Mouse (Mus musculus) hindbrain, postnatal 0 days (tissue): ENCODE measurements around the gene Tmem132b. TPM values are rescaled to one million over a fixed set of nuclear protein-coding genes. Genes with fewer than 3 reads are reported as not detected.

ENCODE experiments used
- ATAC-seq: fragments of 200-750 bp; cut with Nextera tagmentation; 2 replicates; pipeline ENCODE4 v1.8.0; 2017; ENCODE audit warnings: mild to moderate bottlenecking, moderate TSS enrichment, moderate library complexity
- DNase-seq: peaks from one replicate; pipeline ENCODE4 v3.0.0-alpha.2; 2015; ENCODE audit warnings: low spot score
- H3K27ac ChIP-seq: fragments of 300-500 bp; sonication (generic); 2 replicates; pipeline ENCODE4 v1.5.1; 2014; ENCODE audit warnings: mild to moderate bottlenecking
- H3K27me3 ChIP-seq: fragments of 300-500 bp; sonication (generic); 2 replicates; pipeline ENCODE4 v1.6.1; 2014; ENCODE audit warnings: low read length, mixed read lengths; ENCODE audit not compliant: insufficient read depth
- H3K36me3 ChIP-seq: fragments of 300-500 bp; sonication (generic); 2 replicates; pipeline ENCODE4 v1.6.1; 2014; ENCODE audit warnings: low read length, mixed read lengths; ENCODE audit not compliant: insufficient read depth
- H3K4me1 ChIP-seq: fragments of 300-500 bp; sonication (generic); 2 replicates; pipeline ENCODE4 v1.6.1; 2014; ENCODE audit warnings: antibody characterized with exemption, low read length, mixed read lengths; ENCODE audit not compliant: insufficient read depth
- H3K4me2 ChIP-seq: fragments of 300-500 bp; sonication (generic); 2 replicates; pipeline ENCODE4 v1.6.1; 2014; ENCODE audit warnings: low read depth, mild to moderate bottlenecking, low read length, moderate library complexity, mixed read lengths
- H3K4me3 ChIP-seq: fragments of 300-500 bp; sonication (generic); 2 replicates; pipeline ENCODE4 v1.5.1; 2014; ENCODE audit warnings: low read length
- H3K9ac ChIP-seq: fragments of 300-500 bp; sonication (generic); replicated peaks from 2 replicates; pipeline ENCODE4 v1.6.1; 2014; ENCODE audit warnings: mild to moderate bottlenecking, low read length, moderate library complexity, mixed read lengths
- H3K9me3 ChIP-seq: fragments of 300-500 bp; sonication (generic); 2 replicates; pipeline ENCODE4 v1.6.1; 2016; ENCODE audit warnings: low read length, mixed read lengths
- CTCF ChIP-seq: IDR thresholded peaks from 2 replicates; pipeline ENCODE4 v1.5.1; 2016; ENCODE audit warnings: antibody characterized with exemption, control low read depth, low read depth
- WGBS: fragments of 180-500 bp; shearing (Covaris S2); extraction: QIAGEN DNeasy Blood & Tissue Kit; methylation state at CpG from one replicate; pipeline ENCODE4 v1.1.7; 2014; 5-methylcytosine and 5-hydroxymethylcytosine counted together
- polyA plus RNA-seq: library from polyadenylated mRNA; unstranded; fragments of >200 nt; fragmentation: Nextera tagmentation; extraction: Ambion mirVana; gene quantifications from 2 replicates; pipeline ENCODE4 v1.2.1, GENCODE M21; 2015
- total RNA-seq: library from RNA; depleted of rRNA; stranded (reverse); fragments of >200 nt; gene quantifications from 2 replicates; pipeline ENCODE4 v1.2.3, GENCODE M21; 2014; rRNA removed

Gene Tmem132b
- total RNA-seq (45.9 and 46.6 TPM in 2 replicates), polyA plus RNA-seq (6.1 and 6.9 TPM in 2 replicates)

DNA sequence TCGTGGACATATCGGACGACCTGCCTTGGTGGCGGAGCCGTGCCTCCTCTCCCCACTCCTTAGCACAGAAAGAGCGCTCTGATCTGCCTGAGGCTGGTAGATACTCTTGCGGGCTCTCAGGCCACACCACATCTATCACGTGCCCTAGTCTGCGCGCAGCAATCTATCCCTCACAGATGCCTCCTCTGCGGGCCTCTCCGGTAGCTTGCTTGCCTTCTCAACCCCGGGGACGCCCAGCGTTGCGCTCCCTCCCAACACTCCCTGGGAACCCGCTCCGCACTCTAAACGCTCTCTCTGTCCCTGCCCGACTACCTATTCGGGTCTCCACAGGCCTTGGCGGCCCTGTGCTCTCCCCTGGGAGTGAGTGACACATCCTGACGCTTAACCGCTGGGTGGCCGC lies at the start of gene Tmem132b:
TSS of gene Tmem132b (plus strand) at position 141 of the 400 bp plus-strand sequence.
- 2% methylated on average over 23 of the region's 25 CpGs for WGBS
- Histone ChIP-seq H3K4me1 (peaks cover 5% of the 10 kb centered on the region; the same call in 1 of the 2 replicates), H3K4me3 (peak within 1 kb of the TSS; percentile 47), H3K27ac (peak within 1 kb of the TSS; percentile 79), H3K9ac (peak within 1 kb of the TSS; percentile 65), H3K27me3 (peaks cover 11% of the 10 kb centered on the region), H3K4me2 (peak within 1 kb of the TSS; percentile 68), H3K9me3 (no peaks in the 10 kb centered on the region), H3K36me3 (no peaks in the 10 kb centered on the region)
- ATAC-seq = peak; percentile 21; the same call in 1 of the 2 replicates
- TF ChIP-seq CTCF = no peak
- DNase-seq = peak; percentile 45

- peaks cover 20% of the 10 kb centered on the region; the same call in 1 of the 2 replicates for H3K36me3 ChIP-seq
- H3K4me1 ChIP-seq = peaks cover 9% of the 10 kb centered on the region
- H3K27me3 ChIP-seq = no peaks in the 10 kb centered on the region
- H3K4me2 ChIP-seq = no peak overlapping the region
- no peaks in the 10 kb centered on the region for H3K9me3 ChIP-seq
- 93% methylated on average over 7 of the region's 7 CpGs for WGBS
- no peak for DNase-seq
- TF ChIP-seq CTCF = no peak
- no peak overlapping the region for H3K27ac ChIP-seq
- ATAC-seq = no peak
- H3K9ac ChIP-seq = no peak overlapping the region
- no peak overlapping the region for H3K4me3 ChIP-seq
Measured at GRCm38 (mm10) chr5:125482474-125482873, 49.1 kb upstream of the Tmem132b start.

DNA sequence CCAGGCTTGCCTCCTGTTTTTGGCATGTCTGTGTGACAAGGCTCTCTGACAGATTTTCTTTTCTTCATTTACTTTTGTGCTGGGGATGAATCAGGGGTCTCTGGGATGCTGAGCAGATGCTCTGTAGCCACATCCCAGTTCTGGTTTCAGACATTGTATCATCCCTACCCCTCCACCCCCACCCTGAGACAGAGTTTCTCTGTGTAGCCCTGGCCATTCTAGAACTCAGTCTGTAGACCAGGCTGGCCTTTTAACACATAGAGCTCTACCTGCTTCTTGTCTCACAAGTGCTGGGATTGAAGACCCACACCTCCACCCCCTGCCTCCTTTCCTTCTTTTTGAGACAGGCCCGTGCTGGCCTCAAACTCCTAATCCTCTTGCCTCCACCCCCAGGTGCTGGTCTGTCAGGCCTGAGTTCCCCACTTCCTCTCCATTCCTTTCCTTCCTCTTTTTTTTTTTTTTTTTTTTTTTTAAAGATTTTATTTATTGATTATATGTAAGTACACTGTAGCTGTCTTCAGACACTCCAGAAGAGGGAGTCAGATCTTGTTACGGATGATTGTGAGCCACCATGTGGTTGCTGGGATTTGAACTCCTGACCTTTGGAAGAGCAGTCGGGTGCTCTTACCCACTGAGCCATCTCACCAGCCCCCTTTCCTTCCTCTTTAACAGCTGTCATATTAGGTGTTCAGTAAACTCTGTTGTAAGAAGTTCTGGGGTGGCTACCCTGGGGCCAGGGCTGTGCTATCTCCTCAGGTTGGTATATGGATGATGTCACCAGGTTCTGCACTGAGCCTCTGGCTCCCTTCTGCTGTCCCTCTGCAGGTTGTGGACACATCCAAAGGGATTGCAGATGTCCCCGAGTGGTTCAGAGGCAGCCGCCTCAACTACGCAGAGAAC lies 47.6 kb upstream of the Tmem132b start:
- no peak overlapping the region for H3K4me2 ChIP-seq
- no peak for TF ChIP-seq CTCF
- DNase-seq = no peak
- peaks cover 20% of the 10 kb centered on the region; the same call in 1 of the 2 replicates for H3K36me3 ChIP-seq
- 0 out of 2 replicates have a peak, but pooled peaks cover 5% of the 10 kb centered on the region for H3K4me1 ChIP-seq
- no peaks in the 10 kb centered on the region for H3K27me3 ChIP-seq
- ATAC-seq = no peak
- H3K9me3 ChIP-seq = no peaks in the 10 kb centered on the region
- H3K4me3 ChIP-seq = no peak overlapping the region
- H3K9ac ChIP-seq = no peak overlapping the region
- H3K27ac ChIP-seq = no peak overlapping the region
- 85% methylated on average over 5 of the region's 6 CpGs for WGBS

DNA sequence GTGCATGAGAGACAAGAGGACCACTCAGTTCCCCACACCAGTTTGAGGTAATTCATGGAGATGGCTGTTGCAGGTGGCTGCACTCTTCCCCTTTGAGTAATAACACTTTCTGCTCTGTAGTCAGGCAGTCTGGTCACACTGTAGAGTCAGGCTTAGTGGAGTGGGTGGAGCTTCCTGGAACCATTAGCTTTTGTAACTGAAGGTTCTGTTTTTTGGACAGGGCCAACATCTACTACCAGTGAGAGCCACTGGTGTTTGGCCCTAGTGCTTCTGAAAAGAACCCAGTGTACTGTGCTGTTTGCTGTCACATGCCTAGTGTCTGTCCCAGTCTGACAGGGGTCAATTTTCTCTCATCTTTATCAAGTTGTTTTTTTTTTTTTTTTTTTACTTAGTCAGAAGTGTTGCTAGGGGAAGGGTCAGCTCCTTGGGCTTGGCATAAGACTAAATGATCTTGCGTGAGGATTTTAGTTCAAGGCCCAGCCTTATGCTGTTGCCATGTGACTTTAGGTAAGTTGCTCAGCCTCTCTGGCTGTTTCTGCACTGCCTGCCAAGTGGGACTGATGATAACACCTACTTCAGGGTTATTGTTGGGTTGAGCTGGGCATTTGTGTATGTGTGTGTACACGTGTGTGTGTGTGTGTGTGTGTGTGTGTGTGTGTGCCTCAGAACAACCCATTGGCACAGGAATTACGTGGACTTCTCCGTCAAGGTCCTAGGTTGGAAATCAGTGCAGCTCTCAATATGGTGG lies 46.4 kb upstream of the Tmem132b start:
- Histone ChIP-seq H3K4me3 (no peak overlapping the region), H3K9me3 (no peaks in the 10 kb centered on the region), H3K4me1 (0 out of 2 replicates have a peak, but pooled peaks cover 5% of the 10 kb centered on the region), H3K36me3 (peaks cover 20% of the 10 kb centered on the region; the same call in 1 of the 2 replicates), H3K4me2 (no peak overlapping the region), H3K27ac (no peak overlapping the region), H3K27me3 (no peaks in the 10 kb centered on the region), H3K9ac (no peak overlapping the region)
- no peak for ATAC-seq
- no peak for TF ChIP-seq CTCF
- no peak for DNase-seq
- 86% methylated on average over 4 of the region's 4 CpGs for WGBS

DNA sequence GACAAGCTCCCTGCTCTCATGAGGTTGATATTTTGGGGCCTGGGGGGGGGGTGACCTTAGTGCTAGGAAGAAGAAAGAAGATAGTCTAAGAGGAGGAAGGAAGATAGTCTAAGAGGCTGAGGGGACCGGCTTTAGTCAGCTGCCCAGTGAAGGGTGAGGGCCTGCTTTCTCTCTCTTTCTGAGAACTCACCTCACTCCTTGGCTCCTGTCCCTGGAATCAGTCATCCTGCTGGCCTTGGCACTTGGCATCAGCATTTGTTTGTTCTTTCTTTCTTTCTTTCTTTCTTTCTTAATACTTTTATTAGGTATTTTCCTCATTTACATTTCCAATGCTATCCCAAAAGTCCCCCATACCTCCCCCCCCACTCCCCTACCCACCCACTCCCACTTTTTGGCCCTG lies 45.5 kb upstream of the Tmem132b start:
- Histone ChIP-seq H3K4me1 (0 out of 2 replicates have a peak, but pooled peaks cover 5% of the 10 kb centered on the region), H3K4me3 (no peak overlapping the region), H3K27me3 (no peaks in the 10 kb centered on the region), H3K36me3 (peaks cover 22% of the 10 kb centered on the region; the same call in 1 of the 2 replicates), H3K9me3 (no peaks in the 10 kb centered on the region), H3K27ac (no peak overlapping the region), H3K4me2 (no peak overlapping the region), H3K9ac (no peak overlapping the region)
- no peak for ATAC-seq
- no peak for DNase-seq
- no peak for TF ChIP-seq CTCF
- WGBS = 53% methylated on average over 1 of the region's 1 CpGs

- H3K36me3 ChIP-seq = peaks cover 23% of the 10 kb centered on the region; the same call in 1 of the 2 replicates
- no peaks in the 10 kb centered on the region for H3K27me3 ChIP-seq
- H3K4me2 ChIP-seq = no peak overlapping the region
- WGBS = 29% methylated on average over 11 of the region's 11 CpGs
- 0 out of 2 replicates have a peak, but pooled peaks cover 5% of the 10 kb centered on the region for H3K4me1 ChIP-seq
- H3K27ac ChIP-seq = peak overlapping the region; percentile 77
- TF ChIP-seq CTCF = no peak
- H3K4me3 ChIP-seq = no peak overlapping the region
- H3K9ac ChIP-seq = no peak overlapping the region
- ATAC-seq (peak; percentile 86), DNase-seq (peak; percentile 87)
- H3K9me3 ChIP-seq = no peaks in the 10 kb centered on the region
Measured at GRCm38 (mm10) chr5:125487375-125488115, 44.0 kb upstream of the Tmem132b start.
